Mouse (Mus musculus) olfactory bulb, adult 2 months (tissue): ENCODE measurements around the gene Btbd11. TPM values are rescaled to one million over a fixed set of nuclear protein-coding genes. Genes with fewer than 3 reads are reported as not detected.

Experiments used
- H3K27ac ChIP-seq: fragments of 200-500 bp; 2 replicates; pipeline ENCODE4 v1.5.1; 2012; ENCODE audit warnings: low read depth, low read length; ENCODE audit not compliant: insufficient read depth
- H3K4me1 ChIP-seq: fragments of 200-500 bp; 2 replicates; pipeline ENCODE4 v1.6.1; 2012; ENCODE audit warnings: low read length; ENCODE audit not compliant: control insufficient read depth, insufficient read depth
- H3K4me3 ChIP-seq: fragments of 200-500 bp; 2 replicates; pipeline ENCODE4 v1.5.1; 2012; ENCODE audit warnings: mild to moderate bottlenecking, low read depth, low read length, moderate library complexity; ENCODE audit not compliant: insufficient read depth
- CTCF ChIP-seq: fragments of 200-500 bp; IDR thresholded peaks from 2 replicates; pipeline ENCODE4 v1.5.1; 2012; ENCODE audit warnings: low read depth, mild to moderate bottlenecking, low read length, moderate library complexity; ENCODE audit not compliant: insufficient read depth
- POLR2A ChIP-seq: fragments of 200-500 bp; IDR thresholded peaks from 2 replicates; pipeline ENCODE4 v1.6.1; 2012; ENCODE audit warnings: mild to moderate bottlenecking, low read depth, low read length, moderate library complexity; ENCODE audit not compliant: insufficient read depth
- WGBS: fragments of 180-500 bp; shearing (Covaris S2); methylation state at CpG from one replicate; pipeline ENCODE4 v1.1.7; 2018; 5-methylcytosine and 5-hydroxymethylcytosine counted together
- polyA plus RNA-seq: library from polyadenylated mRNA; stranded (reverse); fragments of >200 nt; gene quantifications from 2 replicates; pipeline ENCODE4 v1.2.4, GENCODE M21; 2012; ENCODE audit warnings: low replicate concordance; ENCODE audit not compliant: missing spikeins, insufficient read depth, insufficient read length

Gene Btbd11
- polyA plus RNA-seq, 1 experiment: not detected

DNA sequence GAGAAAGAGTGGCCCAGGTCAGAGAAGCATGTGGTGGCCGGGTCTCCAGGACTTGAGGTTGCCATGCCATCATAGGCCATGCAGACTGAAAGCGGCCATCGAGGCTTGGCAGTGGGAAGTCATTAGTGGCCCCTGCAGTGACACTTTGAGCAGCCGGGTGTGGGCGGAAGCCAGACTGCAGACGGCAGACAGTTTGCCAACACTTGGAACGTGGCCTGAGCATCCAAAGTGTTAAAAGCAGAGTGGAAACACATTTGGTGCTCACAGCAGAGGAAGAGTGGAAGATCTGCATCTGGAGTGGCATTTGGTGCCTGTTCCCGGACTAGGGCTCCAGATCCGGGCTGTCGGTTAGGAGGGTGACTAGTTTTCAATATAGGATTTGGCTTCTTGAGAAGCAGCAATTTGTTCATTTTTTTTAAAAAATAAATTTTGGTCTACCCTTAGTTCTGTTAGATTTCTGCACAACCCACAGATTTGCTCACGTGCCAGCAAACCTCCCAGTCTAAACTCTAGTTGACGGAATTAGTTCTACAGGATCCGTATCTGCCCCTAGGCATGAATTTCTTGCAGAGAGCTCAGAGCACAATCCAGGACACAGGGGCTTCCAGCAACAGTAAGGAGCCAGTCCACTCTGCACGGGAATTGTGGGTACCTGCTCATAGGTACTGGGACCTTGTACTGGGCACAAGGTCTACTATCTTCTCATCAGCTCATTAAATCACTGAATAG lies 222.1 kb downstream of the Btbd11 start:
- H3K4me1 ChIP-seq: no peaks in the 10 kb centered on the region
- 50% methylated on average over 14 of the region's 14 CpGs for WGBS
- H3K27ac ChIP-seq: no peak overlapping the region
- TF ChIP-seq POLR2A (no peak), CTCF (no peak)
- no peak overlapping the region for H3K4me3 ChIP-seq

DNA sequence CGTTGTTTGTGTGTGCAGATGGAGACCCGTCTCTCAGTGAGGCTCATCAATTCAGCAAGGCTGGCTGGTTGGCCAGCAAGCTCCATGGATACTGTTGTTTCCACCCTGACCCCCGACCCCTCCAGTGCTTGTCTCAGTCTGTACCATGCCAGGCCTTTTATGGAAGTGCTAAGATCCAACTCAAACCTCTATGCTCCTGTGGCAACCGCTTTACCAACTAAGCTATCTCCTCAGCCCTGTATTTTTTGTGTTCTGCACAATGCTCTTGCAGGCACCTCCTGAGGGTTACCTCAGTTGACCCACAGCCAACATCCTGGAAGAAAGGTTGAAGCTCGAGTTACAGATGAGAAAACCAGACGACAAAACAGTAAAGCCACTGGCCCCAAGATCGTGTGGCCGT lies 230.5 kb downstream of the Btbd11 start:
- 70% methylated on average over 8 of the region's 8 CpGs for WGBS
- Histone ChIP-seq H3K4me1 (no peaks in the 10 kb centered on the region), H3K4me3 (no peak overlapping the region), H3K27ac (no peak overlapping the region)
- no peak for TF ChIP-seq CTCF
- no peak for TF ChIP-seq POLR2A

DNA sequence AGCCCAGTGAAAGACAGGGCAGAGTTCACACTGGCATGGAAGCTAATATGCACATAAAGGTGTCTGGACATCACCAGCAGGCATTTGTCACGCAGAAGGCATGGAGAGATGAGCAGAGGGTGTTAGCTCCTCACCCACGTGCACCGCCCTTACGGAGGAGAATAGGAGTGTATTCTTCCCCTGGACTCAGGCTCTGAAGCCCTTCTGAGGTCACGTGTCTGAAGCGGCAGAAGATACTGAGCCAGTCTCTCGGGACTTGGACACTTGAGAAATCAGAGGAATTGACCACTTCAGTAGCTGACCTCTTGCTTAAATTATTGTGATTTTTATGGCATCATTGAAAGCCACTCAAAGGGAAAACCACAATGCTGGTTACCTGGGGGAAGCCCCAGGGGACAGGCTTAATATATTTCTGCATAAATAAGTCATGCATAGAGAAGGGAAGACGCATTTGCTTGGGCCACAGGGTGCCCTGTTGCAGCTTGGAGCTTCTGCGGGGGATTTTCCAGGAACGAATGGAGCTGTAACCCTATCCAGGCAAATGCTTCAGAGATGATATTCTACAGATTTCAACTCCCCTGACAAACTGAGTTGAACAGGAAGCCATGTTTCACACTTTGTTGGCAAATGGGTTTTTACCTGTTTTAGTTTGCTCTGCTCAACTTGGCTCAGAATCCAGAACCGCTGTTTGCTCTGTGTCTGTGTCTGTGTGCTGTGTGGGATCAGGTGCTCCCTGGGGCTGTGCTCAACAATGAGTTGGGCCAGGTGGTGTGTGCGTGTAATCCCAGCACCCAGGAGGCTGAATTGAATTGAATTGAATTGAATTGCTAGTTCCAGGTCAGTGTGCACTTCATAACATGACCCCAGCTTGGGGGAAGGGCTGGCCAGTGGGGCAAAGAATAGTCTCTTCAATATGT lies 231.1 kb downstream of the Btbd11 start:
- no peaks in the 10 kb centered on the region for H3K4me1 ChIP-seq
- TF ChIP-seq POLR2A (no peak), CTCF (no peak)
- WGBS: 82% methylated on average over 12 of the region's 12 CpGs

DNA sequence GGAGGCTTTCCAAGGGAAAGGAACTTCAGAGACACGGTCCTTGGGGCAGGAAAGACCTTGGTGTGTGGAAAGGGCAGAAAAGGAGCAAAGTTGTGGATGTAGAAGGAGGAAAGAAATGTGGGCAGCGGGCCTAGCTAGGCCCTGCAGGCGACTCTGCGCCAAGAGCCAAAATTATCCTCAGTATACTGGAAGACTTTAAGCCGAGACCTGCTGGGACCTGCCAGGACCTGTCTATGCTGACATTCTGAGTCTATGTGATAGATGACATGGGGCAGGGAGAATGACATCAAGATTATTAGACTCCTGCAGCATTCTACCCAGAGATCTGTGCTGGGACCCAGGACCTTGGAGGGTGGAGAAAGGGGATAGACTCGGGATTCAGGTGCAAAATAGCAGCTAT lies 234.5 kb downstream of the Btbd11 start:
- TF ChIP-seq CTCF (no peak), POLR2A (no peak)
- 96% methylated on average over 6 of the region's 6 CpGs for WGBS
- no peak overlapping the region for H3K4me3 ChIP-seq
- H3K27ac ChIP-seq: no peak overlapping the region
- H3K4me1 ChIP-seq: peaks cover 5% of the 10 kb centered on the region; the same call in 1 of the 2 replicates

More for the DNA sequence above, 231.1 kb downstream of the Btbd11 start:
- Histone ChIP-seq H3K27ac (no peak overlapping the region), H3K4me3 (no peak overlapping the region)

- H3K4me3 ChIP-seq: peak overlapping the region; percentile 45
- H3K27ac ChIP-seq: no peak overlapping the region
- 2% methylated on average over 31 of the region's 31 CpGs for WGBS
- TF ChIP-seq CTCF (peak; percentile 50; the same call in 1 of the 2 replicates), POLR2A (no peak)
- H3K4me1 ChIP-seq: peaks cover 5% of the 10 kb centered on the region; the same call in 1 of the 2 replicates
These were observed 238.0 kb downstream of the Btbd11 start for GRCm38 (mm10) chr10:85624504-85625169.

- no peak overlapping the region for H3K4me3 ChIP-seq
- WGBS: 61% methylated on average over 4 of the region's 4 CpGs
- peaks cover 5% of the 10 kb centered on the region; the same call in 1 of the 2 replicates for H3K4me1 ChIP-seq
- no peak overlapping the region for H3K27ac ChIP-seq
- no peak for TF ChIP-seq POLR2A
- no peak for TF ChIP-seq CTCF
These were observed 238.6 kb downstream of the Btbd11 start for GRCm38 (mm10) chr10:85625170-85625686.

DNA sequence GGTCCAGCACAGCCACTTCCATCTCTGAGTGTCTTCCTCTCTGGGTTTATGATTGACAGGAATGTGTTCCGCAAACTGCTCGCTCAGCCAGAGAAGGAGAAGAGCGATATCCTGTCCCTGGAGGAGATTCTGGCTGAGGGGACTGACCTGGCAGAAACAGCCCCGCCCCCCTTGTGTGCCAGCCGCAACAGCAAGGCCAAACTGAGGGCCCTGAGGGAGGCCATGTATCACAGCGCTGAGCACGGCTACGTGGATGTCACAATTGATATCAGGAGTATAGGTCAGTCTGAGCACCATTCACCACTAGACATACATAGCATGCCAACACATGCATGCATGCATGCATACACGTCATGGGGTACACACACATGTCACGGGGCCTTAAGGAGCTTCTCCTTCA lies 245.4 kb downstream of the Btbd11 start:
- H3K4me3 ChIP-seq: no peak overlapping the region

DNA sequence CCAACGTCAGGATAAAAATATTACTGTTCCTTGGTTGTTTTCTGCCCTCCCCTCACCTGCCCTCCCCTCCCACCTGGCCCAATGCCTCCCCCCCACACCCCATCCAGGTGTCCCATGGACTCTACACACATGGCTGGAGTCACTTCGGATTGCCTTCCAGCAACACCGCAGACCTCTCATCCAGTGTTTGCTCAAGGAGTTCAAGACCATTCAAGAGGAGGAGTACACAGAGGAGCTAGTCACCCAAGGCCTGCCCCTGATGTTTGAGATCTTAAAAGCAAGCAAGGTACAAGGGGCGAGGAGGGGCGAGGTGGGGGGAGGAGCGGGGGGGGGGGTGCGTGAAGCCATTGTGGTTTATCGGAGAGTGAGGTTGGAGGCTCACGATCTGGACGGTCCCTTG lies 247.0 kb downstream of the Btbd11 start:
- TF ChIP-seq CTCF (no peak), POLR2A (no peak)
- WGBS: 96% methylated on average over 10 of the region's 10 CpGs
- peaks cover 4% of the 10 kb centered on the region; the same call in 1 of the 2 replicates for H3K4me1 ChIP-seq
- H3K27ac ChIP-seq: no peak overlapping the region
- H3K4me3 ChIP-seq: no peak overlapping the region

More for the DNA sequence above, 245.4 kb downstream of the Btbd11 start:
- H3K4me1 ChIP-seq: no peaks in the 10 kb centered on the region
- 93% methylated on average over 10 of the region's 10 CpGs for WGBS
- no peak overlapping the region for H3K27ac ChIP-seq
- TF ChIP-seq POLR2A (no peak), CTCF (no peak)
